Mouse (Mus musculus): Measurements from ENCODE around the gene Ccr9.

- TF ChIP-seq SIN3A (IDR thresholded peaks at IDR 0.05; ENCODE audit: low read length), result no peak; the same call in 1 of the 2 replicates
- no peak for TF ChIP-seq POLR2A (IDR thresholded peaks at IDR 0.05; ENCODE audit: low read depth, low read length)
- no peak for TF ChIP-seq IRF4 (IDR thresholded peaks at IDR 0.05; ENCODE audit: low read depth, low read length)
- no peak for TF ChIP-seq CTCF (conservative IDR thresholded peaks at IDR 0.05 in 1 of 2, IDR thresholded peaks at IDR 0.05 in 1 of 2; ENCODE audit: low read depth in 2 of 2, low read length in 2 of 2)
- TF ChIP-seq ZNF384 (IDR thresholded peaks at IDR 0.05; ENCODE audit: low read depth, low read length), result no peak
- TF ChIP-seq MAZ (IDR thresholded peaks at IDR 0.05; ENCODE audit: low read depth, low read length), result 0 out of 2 replicates have a peak, but pooled peaks have one; percentile 28
Observed at GRCm38 (mm10) chr9:123769532-123769931, 91.3 kb downstream of the Ccr9 start.
